Mouse (Mus musculus) CD4-positive helper T cell, adult 2 months (primary cell): Measurements from ENCODE around the gene B3gnt9.
"Not testable (repeated sequence)": the region's sequence is repeated elsewhere in the genome, so short reads cannot be mapped to it uniquely, and the experiment has no call there.

Experiments
- DNase-seq: peaks from one replicate; pipeline ENCODE4 v3.0.0-alpha.2; 2012; ENCODE audit warnings: low read depth, missing footprints, low spot score

B3gnt9 gene

GRCm38 (mm10) chr8:105254966-105255350, at the start of gene B3gnt9:
TSS of gene B3gnt9 (minus strand) at chr8:105255153.
- peak; percentile 58 for DNase-seq

DNA sequence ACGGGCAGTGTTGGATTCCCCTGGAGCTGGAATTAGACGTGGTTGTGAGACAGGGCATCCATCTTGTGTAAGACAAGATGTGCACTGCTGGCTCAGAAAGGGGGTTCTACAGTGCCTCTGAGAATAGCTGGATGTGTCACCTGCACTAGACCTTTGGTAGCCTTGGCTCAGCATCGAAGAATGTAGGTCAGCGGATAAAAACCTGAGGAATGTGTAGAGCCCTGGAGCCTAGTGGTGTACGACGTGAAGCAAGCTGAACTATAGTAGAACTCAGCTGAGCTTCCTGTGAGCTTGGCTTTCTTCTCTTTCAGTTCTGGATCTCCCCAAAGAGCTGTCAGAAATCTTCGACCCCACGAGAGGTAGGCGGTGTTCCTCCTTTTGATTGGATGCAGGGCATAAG, 48.9 kb upstream of the B3gnt9 start:
- DNase-seq, result no peak

DNA sequence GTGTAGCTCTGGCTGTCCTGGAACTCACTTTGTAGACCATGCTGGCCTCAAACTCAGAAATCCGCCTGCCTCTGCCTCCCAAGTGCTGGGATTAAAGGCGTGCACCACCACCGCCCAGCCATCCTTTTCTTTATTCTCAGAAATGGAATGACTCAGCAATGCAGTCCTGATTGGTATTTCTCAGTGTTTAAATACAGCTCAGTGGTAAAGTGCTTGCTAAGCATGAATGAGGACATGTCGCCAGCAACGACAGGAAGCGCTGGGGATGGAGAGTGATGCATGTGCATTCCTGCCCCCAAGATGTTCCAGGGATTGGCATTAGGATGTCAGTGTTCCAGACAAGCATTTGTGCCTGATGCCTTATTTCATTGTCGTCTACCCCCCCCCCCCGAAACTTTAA, 48.4 kb upstream of the B3gnt9 start:
- DNase-seq, result no peak

GRCm38 (mm10) chr8:105299962-105300361, 45.0 kb upstream of the B3gnt9 start:
- DNase-seq, result no peak

DNA sequence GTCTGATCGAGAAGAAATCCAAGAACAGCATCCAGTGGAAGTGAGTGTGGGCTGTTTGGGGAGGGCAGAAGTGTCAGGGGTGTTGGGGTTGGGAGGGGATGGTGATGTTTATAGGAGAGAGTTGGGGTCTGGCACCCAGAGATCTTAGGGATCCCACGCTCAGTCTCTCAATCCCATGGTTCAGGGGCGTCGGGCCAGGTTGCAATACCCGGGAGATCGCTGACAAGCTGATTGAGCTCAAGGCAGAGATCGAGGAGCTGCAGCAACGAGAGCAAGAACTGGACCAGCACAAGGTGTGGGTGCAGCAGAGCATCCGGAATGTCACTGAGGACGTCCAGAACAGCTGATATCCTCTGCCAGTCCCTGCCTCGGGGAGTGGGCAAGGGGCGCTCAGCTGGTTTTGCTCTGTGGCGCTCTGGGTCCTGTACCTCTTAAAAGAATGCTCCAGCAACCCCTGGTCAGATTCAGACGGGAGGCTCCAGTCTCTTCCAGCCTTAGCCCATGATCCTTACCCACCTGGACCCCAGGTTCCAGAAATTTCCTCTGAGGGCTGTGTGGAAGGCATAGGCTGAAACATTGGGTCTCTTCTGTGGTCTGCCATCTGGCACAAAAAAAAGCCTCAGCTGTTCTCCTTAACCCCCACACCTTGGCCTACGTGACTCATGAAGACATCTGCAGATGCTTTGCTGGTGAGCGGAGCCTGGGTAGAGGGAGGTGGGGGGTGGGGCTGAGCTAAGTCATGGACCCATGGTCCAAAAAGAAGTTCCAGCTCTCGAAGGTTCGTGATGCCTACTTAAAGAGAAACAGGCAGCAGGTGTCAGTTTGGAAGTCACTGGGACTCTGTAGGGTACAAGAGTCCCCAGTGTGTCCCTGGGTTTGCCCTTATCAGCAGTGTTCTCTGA, 43.6 kb upstream of the B3gnt9 start:
- DNase-seq, result no peak

- DNase-seq, result peak; percentile 90
Measured at GRCm38 (mm10) chr8:105297511-105298192, 42.7 kb upstream of the B3gnt9 start, which contains the start of gene E2f4. TSS of gene E2f4 (plus strand) at chr8:105297663.

DNA sequence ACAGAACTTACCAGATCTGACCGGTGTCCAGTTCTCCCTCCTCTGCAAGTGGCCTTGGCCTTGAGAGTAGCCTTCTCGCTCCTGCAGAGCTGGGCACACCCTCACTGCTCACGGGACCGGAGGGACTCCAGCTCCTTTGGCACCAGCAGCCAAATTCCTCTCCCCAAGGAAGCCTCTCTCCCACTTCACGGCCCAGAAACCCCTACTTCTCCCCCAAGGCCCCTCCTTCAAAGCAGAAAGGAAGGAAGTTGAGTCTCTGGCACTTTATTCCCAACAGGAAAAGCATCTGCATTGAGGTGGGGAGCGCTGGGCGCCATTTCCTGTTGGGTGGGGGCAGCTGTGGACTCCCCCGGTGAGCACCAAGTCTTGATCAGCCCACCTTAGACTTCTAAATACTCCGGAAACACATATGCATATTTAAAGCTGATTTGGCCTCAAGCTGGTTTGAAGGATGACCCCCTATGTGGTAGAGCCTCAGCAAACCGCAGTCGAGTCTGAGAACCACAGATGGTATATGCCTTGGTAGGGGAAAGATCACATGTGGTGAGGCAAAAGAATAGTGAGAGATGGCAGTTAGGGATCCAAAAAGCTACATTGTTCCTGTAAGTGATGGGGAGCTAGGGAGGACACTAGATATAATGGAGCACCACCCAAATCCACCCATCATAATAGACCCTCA, 41.1 kb upstream of the B3gnt9 start, which contains the start of gene Exoc3l:
Gene Exoc3l, minus strand, starts transcription at position 207 of the 679 bp plus-strand sequence.
- DNase-seq, result no peak

GRCm38 (mm10) chr8:105295256-105295655, 40.3 kb upstream of the B3gnt9 start:
- DNase-seq, result no peak

DNA sequence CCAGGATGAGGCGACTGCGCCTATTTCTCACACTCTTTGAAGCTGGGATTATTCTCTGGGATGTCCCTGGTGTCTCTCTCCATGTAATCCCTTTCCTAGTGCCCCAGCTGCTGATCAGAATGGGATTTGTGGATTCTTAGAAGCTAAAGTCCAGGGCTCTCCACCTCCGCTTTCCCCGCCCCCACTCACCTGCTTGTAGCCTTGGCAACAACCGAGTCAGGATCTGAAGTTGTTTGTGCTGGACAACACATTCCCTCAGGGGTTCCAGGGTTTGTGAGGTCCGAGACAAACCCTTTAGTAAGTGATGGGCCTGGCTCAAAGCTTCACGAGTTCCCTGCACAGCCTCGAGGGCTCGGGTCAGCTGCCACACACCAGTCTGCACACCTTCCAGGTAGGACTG, 39.8 kb upstream of the B3gnt9 start:
- DNase-seq, result no peak

GRCm38 (mm10) chr8:105293405-105293804, 38.5 kb upstream of the B3gnt9 start:
- DNase-seq, result no peak

- no peak for DNase-seq
Measured at GRCm38 (mm10) chr8:105292471-105292870, 37.5 kb upstream of the B3gnt9 start.

- peak; percentile 30 for DNase-seq
Measured at GRCm38 (mm10) chr8:105291802-105292201, 36.8 kb upstream of the B3gnt9 start.

- DNase-seq, result not testable (repeated sequence)
Measured at GRCm38 (mm10) chr8:105291364-105291763, 36.4 kb upstream of the B3gnt9 start.

DNA sequence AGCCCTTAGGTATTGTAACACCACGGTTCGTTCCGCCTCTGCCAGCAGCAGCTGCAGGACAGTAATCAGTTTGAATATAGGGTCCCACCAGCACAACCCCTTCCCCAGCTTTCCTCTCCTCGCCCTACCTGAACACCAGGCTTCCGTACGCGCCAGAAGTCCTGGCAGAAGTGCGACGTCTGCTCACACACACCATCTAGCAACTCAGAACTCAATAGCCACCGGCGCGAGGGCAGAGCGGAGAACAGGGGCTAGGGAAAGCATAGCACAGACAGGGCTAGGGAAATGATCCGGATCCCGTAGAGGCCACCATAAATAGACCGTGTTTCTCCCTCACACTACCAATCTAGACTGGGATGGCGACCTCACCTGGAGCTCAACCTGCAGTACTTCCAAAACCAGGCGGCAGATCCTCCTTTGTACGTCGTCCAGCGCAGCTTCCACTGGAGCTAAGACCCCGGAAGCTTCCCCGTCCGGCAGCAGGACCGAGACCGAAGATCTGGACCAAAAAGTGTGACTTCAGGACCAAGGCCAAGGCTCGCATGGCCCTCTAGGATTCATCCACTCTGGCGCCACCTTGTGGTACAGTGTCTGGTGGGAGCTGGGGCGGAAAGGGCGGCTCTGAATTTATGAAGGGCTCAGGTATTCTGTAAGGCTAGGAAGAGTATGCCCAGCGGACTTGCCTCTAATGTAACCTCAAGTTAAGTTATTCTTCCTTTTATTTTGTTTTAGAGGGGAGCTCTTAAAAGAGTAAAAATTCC, 35.8 kb upstream of the B3gnt9 start:
- peak; percentile 86 for DNase-seq

DNA sequence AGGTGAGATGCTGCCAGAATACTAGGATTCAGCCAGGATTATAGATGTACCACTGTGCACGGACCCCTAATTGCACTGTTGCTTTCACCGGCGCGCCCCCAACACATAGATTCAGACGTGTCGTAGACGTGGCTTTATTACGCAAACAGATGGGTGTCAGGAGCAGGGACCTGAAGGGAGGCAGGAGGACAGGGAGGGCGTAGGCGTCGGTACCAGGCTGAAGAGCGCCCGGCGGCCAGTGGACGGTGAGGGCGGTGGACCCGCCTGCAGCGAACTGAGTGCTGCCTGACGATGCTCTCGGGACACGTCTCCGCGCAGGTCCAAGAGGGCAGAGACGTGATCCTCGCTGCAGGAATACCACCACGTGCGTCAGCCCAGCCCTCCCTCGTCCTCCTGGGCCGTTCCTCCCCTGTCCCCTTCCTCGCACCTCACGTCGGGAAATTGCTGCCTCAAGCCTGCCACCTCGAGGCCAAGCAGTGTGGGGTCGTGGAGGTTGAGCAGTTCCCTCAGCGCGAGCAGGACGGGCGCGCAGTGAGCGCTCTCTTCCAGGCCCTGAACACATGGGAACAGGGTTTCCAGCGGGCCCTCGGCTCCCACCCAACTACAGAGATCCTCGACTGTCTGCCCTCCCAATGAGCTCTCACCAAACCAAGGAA, 35.0 kb upstream of the B3gnt9 start, which contains the start of gene 4931428F04Rik:
Gene 4931428F04Rik, minus strand, starts transcription at position 60 of the 656 bp plus-strand sequence.
- DNase-seq, result peak; percentile 72

DNA sequence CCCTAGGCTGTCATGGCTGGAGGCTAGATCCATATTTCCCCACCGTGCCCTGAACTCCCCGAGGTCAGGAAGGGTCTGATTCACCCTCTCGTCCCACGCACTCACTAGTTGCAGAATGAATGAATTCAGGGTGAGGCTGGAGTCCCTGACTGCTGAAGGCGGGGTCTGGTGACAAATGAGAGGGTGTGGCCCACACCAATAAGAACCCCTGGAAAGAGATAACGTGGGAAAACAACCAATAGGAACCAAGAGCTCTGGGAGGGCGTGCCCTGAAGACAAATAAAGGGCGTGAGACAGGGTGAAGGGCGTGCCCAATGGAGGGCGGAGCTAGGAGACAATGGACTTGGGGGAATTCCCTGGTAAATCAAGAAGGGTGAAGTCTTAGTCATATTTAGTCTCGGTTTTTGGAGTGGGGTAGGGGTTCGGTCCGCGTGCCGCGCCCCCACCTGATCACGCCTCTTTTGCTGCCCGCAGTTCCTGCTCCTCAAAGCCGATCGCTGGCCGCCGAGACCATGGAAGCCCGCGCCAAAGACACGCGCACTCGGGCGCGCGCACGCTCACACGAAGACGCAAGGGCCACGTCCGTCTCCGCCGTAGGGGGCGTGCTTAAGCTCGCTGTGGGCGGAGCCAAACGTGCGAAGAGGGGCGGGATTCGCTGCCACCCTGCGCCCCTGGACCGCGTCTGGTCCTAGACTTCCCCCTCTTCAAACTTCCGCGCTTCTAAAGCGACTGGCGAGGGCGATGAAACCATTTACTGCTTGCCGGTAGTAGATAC, 34.2 kb upstream of the B3gnt9 start:
- peak; percentile 96 for DNase-seq

- DNase-seq, result no peak
Measured at GRCm38 (mm10) chr8:105288231-105288630, 33.3 kb upstream of the B3gnt9 start.

GRCm38 (mm10) chr8:105286907-105287306, 32.0 kb upstream of the B3gnt9 start:
- DNase-seq, result no peak

- no peak for DNase-seq
Measured at GRCm38 (mm10) chr8:105285514-105285913, 30.6 kb upstream of the B3gnt9 start.

- peak; percentile 63 for DNase-seq
Measured at GRCm38 (mm10) chr8:105283074-105283473, 28.1 kb upstream of the B3gnt9 start.
